Mouse (Mus musculus): Measurements from ENCODE around the gene Gps2.

DNA sequence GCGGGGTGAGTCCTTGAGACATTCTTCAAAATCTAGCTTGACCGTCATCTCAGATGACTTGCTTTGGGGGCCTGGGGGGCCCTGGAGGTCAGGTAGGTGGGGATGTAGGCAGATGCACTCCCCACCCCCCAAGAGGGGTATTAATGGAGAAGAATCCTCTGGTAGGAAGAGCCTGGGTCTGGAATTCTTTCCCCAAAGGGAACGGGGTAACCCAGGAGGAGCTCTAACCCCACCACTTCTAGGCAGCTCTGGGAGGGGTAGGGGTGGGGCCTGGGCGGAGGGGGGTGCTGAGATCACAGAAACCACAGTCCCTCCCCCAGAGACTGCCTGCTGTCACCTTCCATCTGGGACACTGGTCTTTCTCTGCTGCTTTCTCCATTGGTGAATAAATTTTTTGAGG, 18.4 kb upstream of the Gps2 start, which contains the start of gene Acap1:
- TF ChIP-seq GATA1 (IDR thresholded peaks at IDR 0.05; ENCODE audit: borderline replicate concordance, low read length) (no peak), CTCF (IDR thresholded peaks at IDR 0.05; ENCODE audit: low read depth, low read length) (no peak)

All from G1E (cell line).